Mouse (Mus musculus): ENCODE results near the gene Fhod1.

Gene Fhod1

DNA sequence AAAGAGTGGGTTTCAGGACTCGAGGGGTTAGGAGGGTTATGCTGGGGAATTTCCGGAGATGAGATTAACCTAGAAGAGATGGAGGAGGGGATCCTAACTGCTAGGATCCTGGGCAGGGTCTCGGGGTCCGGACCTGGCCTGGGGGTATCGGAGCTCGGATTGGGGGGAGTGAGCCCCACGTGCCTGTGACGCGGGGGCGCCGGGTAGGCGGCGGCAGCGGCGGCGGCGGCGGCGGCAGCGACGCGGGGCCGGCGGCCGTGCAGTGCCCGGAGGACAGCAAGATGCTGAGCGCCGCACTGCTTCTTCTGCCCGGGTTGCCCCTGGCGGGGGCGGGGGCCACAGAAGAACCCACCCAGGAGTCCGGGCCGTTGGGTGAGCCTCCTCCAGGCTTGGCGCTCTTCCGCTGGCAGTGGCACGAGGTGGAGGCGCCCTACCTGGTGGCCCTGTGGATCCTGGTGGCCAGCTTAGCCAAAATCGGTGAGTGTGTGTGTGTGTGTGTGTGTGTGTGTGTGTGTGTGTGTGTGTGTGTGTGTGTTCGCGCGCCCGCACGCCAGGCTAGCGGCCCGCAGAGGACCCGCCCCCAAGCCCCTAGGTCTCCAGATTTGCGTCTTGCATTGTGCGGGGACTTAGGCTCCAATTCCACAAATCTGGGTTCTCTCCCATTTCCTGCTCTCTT is 1.5 kb upstream of the Fhod1 start:
- in situ Hi-C loops (cut with MboI, MseI) = loop anchor here (25.0 kb wide), 1 partner anchor 713 kb away; the partner anchor contains the start of gene Nfatc3

- in situ Hi-C loops (cut with MboI, MseI) = loop anchor here (25.0 kb wide), 1 partner anchor 714 kb away; the partner anchor contains the start of gene Nfatc3
Observed at GRCm38 (mm10) chr8:105348450-105349095, 820 bp upstream of the Fhod1 start, which contains the start of gene Slc9a5. Gene Slc9a5 (plus strand): TSS chr8:105348843.

- in situ Hi-C loops (cut with MboI, MseI) = loop anchor here (25.0 kb wide), 1 partner anchor 715 kb away; the partner anchor contains the start of gene Nfatc3
Observed at GRCm38 (mm10) chr8:105346611-105347427, 934 bp downstream of the Fhod1 start.

GRCm38 (mm10) chr8:105345061-105345975 is 2.4 kb downstream of the Fhod1 start:
- in situ Hi-C loops (cut with MboI, MseI) = loop anchor here (25.0 kb wide), 1 partner anchor 717 kb away; the partner anchor contains the start of gene Nfatc3

GRCm38 (mm10) chr8:105343791-105344574 is 3.8 kb downstream of the Fhod1 start:
- in situ Hi-C loops (cut with MboI, MseI) = loop anchor here (25.0 kb wide), 1 partner anchor 718 kb away; the partner anchor contains the start of gene Nfatc3

GRCm38 (mm10) chr8:105342768-105343167 is 5.0 kb downstream of the Fhod1 start:
- in situ Hi-C loops (cut with MboI, MseI) = loop anchor here (25.0 kb wide), 1 partner anchor 720 kb away; the partner anchor contains the start of gene Nfatc3

GRCm38 (mm10) chr8:105341399-105341798 is 6.4 kb downstream of the Fhod1 start:
- in situ Hi-C loops (cut with MboI, MseI) = loop anchor here (25.0 kb wide), 1 partner anchor 721 kb away; the partner anchor contains the start of gene Nfatc3

GRCm38 (mm10) chr8:105339886-105340635 is 7.7 kb downstream of the Fhod1 start:
- in situ Hi-C loops (cut with MboI, MseI) = loop anchor here (25.0 kb wide), 1 partner anchor 722 kb away; the partner anchor contains the start of gene Nfatc3

DNA sequence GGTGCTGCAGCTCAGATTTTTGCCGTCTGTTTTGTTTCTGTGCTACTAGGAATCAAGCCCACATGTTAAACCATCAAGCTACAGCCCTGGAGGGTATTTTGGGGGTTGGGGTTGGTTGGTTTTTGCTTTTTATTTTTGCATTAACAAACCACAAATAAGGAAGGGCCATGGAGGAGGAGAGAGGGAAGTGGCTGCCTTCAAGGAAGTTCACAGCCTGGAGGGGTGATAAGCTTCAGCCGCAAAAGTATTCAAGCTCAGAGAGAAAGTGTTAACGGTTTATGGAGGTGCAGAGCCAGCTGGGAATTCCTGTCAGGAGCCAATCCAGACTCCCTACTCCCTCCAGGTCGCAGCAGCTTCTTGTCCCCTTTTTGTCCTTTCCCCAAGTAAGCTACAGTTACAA is 8.8 kb downstream of the Fhod1 start:
- in situ Hi-C loops (cut with MboI, MseI) = loop anchor here (25.0 kb wide), 1 partner anchor 723 kb away; the partner anchor contains the start of gene Nfatc3

DNA sequence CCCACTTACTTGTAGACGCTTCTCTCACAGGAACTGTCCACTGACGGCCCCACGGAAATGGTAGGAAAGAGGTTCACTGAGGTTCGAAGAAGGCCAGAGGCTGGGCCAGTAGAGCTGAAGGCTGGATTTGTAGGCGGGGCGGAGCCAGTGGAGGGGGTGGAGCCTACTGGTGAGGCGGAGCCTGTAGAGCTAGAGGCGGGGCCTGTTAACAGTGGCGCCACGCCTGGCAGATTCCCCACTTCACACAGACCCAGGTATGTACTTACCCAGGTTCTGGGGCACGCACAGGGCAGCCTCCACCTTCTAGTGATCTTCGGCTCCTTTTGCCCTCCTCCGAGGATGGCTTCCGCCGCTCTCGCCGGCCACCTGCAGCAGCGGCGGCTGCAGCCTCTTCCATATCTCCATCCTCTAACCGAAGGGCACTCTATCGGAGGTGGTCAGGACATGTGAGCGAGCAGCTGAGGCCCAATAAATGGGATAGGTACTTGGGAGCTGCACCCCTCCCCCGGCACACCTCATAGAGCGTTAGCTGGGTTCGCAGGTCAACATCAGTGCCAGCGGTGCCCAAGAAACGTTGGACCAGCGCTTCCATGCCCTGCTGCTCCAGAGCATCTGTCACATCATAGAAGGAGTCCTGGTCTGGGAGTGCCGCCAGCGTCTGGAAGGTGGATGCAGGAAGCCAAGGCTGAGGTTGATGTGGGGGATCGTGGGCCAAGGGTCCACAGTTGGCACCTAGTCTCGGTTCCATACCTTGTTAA is 11.2 kb downstream of the Fhod1 start:
- in situ Hi-C loops (cut with MboI, MseI) = loop anchor here (25.0 kb wide), 1 partner anchor 726 kb away; the partner anchor contains the start of gene Nfatc3

DNA sequence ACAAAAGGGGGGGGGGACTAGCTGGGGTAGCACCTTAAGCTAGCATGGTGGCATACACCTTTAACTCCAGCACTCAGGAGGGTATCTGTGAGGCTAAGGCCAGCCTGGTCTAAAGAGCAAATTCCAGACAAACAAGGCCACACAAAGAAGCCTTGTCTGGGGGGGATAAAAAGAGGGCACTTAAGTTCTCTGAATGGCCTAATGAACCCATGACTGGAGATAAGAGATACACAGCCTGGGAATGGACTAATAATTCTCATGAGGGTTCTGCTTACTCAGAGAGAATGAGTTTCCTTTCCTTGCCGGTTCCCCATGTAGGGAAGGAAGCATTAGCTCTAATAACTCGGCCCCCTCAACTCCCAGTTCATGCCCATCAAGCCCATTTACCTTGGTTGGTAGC is 15.2 kb downstream of the Fhod1 start:
- in situ Hi-C loops (cut with MboI, MseI) = loop anchor here (25.0 kb wide), 1 partner anchor 730 kb away; the partner anchor contains the start of gene Nfatc3

GRCm38 (mm10) chr8:105331931-105332330 is 15.8 kb downstream of the Fhod1 start:
- in situ Hi-C loops (cut with MboI, MseI) = loop anchor here (25.0 kb wide), 1 partner anchor 730 kb away; the partner anchor contains the start of gene Nfatc3

DNA sequence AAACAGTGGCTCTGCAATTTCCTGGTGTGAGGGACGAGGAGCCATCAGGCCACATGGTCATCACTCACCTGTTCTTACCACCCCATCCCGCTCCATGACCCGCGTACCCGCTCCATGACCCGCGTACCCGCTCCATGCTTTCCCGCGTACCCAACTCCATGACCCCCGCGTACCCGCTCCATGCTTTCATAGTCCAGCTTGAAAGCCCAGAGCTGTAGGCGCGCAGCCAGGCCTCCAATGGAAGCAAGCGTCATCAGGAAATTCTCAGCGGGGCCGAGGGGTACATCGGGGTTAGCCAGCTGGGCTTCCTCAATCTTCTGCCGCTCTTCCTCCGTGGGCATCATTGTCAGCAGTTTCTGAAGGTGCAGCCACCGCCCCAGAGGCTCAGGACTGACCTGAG is 16.3 kb downstream of the Fhod1 start:
- in situ Hi-C loops (cut with MboI, MseI) = loop anchor here (25.0 kb wide), 1 partner anchor 731 kb away; the partner anchor contains the start of gene Nfatc3

GRCm38 (mm10) chr8:105330325-105330724 is 17.4 kb downstream of the Fhod1 start:
- in situ Hi-C loops (cut with MboI, MseI) = loop anchor here (25.0 kb wide), 1 partner anchor 732 kb away; the partner anchor contains the start of gene Nfatc3

GRCm38 (mm10) chr8:105326968-105327367 is 20.8 kb downstream of the Fhod1 start:
- in situ Hi-C loops (cut with MboI, MseI) = loop anchor here (10.0 to 25.0 kb wide), 2 partner anchors 735 to 888 kb away; partner anchors contain the start of genes Nfatc3, Prmt7 and Slc7a6os

- in situ Hi-C loops (cut with MboI, MseI) = loop anchor here (10.0 to 25.0 kb wide), 2 partner anchors 736 to 889 kb away; partner anchors contain the start of genes Nfatc3, Prmt7 and Slc7a6os
Observed at GRCm38 (mm10) chr8:105326141-105326672, 21.5 kb downstream of the Fhod1 start, which contains the start of the genes Lrrc29 and Tmem208. Gene Lrrc29 (minus strand): TSS chr8:105326278. Gene Tmem208 (plus strand): TSS chr8:105326354.

DNA sequence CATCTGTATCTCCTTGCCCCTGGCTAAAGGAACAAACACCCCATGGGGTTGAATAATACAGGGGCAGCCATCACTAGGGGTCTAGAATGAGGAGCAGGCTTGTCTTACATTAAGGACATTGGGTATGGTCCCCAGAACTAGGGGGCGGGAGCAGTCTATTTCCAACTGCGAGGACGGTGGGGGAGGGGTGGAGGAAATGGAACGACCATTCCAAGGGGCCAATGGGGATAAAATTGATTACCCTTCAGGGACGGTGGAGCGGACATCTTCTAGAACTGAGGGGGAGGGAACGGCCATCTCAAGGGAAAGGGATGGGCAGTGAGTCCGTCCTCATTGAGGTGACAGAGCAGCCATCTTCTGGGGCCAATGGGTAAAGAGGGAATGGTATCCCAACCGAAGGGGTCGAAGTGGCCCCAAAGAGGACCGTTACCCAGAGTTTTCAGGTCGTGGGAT is 22.1 kb downstream of the Fhod1 start:
- in situ Hi-C loops (cut with MboI, MseI) = loop anchor here (10.0 to 25.0 kb wide), 2 partner anchors 737 to 889 kb away; partner anchors contain the start of genes Nfatc3, Prmt7 and Slc7a6os

All from T-helper 2 cell (primary cell).